Mouse (Mus musculus): ENCODE data around the gene Obp2a.

DNA sequence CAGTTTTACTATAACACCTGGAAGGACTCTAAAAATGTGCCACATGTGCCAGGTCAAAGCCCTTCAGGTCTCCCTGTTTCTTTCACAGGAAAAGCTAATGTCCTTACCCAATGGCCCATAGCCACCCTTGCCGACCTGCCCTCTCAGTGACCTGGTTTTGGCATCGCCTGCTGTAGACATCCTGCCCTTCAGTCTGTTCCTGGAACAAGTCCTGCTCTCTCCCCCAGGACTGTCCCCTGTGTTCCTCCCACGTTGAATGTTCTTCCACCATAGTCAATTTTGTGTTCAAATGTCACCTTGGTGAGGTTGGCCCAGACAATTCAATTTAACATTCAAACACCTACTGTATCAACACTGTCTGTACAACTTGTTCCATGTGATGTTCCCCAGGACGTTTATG is 2.9 kb upstream of the Obp2a start:
- TF ChIP-seq CTCF (IDR thresholded peaks at IDR 0.05; ENCODE audit: borderline replicate concordance, insufficient read depth, low read depth, low read length), result no peak
- TF ChIP-seq POLR2A (IDR thresholded peaks at IDR 0.05; ENCODE audit: borderline replicate concordance, insufficient read depth, low read length), result no peak
